Mouse (Mus musculus) retina, postnatal 1 day (tissue): ENCODE data around the gene Sh3d21.
"Not testable (repeated sequence)": the region's sequence is repeated elsewhere in the genome, so short reads cannot be mapped to it uniquely, and the experiment has no call there.

Source experiments
- DNase-seq: peaks from one replicate; pipeline ENCODE4 v3.0.0-alpha.2; 2012

The Sh3d21 gene

DNA sequence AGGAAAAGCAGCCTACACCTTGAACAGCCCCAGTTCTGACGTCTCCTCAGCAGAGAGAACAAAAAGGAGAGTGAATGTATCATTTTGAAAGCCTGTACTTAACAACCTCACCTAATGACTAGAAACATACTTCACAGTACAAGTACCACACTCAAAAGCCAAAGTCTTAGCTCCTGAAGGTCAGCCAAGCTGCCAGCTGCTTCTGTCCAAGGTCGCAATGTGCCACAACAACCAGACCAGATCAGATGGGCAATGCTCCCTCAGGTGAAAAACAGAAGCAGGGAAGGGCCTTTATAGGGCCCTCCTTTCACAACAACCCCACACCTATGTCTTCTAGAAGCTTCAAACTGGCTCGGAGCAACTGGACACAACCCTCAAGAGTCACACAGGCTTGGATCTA, 2.8 kb upstream of the Sh3d21 start:
- no peak for DNase-seq

DNA sequence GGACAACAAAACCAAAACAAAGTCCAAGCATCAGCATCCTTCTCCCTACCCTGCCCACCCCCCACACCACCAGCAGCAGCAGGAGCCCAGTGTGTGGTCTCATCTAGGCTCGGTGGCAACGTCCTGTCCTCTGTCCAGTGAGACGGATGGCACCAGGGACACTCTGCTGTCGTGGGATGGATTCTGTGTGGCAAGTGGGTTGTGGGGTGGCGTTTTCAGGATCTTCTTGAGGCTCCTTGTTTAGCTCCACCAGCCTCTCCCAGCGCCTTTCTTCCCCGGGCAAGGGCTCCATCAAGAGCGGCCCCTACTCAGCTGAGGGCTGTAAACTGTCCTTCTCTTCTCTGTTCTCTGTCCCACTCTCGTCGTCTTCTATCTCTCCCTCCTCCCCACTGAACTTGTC, 1.8 kb upstream of the Sh3d21 start:
- DNase-seq, result not testable (repeated sequence)

DNA sequence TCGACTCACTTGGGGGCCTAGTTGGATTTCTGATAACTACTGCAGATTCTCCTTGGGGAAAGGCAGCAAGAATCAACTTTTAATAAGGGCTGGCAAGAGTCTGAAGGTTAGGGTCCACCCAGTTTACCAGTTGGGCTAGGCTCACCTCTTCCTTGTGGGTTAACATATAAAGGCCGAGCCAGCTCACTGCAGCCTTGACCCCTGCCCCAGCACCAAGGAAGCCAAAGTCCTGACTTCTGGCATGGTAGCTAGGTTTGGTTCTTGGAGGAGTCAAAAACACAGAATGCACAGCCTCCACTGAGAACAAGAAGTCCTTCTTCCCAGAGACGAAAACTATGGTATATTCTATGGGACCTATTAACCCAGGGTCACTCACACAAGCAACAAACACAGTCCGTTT, 394 bp upstream of the Sh3d21 start:
- no peak for DNase-seq

DNA sequence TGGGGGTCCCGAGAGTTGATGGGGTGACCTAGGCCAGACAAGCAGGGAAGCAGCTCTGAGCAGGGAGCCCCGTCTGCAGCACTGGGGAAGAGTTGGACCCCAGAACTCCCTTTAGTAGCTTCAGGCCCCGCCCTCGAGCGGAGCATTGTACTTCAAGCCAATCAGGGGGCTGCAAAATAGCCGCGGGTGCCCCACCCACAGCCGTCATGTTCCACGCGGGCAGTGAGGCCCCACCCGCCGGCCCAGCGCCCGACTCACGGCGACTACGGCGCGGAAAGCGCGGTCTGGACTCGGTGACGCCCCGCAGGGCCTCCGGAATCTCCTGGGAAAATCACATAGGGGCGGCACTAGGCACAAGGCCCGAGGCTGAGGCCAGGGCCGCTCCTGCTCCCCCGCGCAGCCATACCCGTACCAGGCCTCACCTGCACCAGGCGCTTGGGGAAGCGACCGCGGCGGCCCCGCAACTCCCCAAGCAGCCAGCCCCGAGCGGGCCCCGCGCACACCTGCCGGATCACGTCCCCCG, 686 bp downstream of the Sh3d21 start:
- peak; percentile 92 for DNase-seq

DNA sequence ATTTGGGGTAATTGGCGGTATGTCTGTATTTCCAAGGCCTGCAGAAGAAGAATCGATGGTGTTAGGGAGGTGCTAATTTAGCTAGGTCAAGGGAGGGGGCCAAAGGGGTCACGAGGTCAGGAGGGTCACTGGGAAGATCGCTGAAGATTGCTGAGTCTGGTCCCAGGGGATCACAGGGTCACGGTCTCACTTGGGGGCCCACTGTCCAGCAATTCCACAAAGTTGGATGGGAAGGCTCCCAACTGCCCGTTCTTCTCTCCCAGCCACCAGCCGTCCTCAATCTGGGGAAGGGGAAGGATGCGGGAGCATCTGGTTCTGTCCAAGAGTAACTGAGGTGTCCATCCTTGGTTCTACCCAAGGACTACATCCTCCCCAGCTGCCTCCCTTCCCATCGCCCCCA, 1.3 kb downstream of the Sh3d21 start:
- peak; percentile 23 for DNase-seq

DNA sequence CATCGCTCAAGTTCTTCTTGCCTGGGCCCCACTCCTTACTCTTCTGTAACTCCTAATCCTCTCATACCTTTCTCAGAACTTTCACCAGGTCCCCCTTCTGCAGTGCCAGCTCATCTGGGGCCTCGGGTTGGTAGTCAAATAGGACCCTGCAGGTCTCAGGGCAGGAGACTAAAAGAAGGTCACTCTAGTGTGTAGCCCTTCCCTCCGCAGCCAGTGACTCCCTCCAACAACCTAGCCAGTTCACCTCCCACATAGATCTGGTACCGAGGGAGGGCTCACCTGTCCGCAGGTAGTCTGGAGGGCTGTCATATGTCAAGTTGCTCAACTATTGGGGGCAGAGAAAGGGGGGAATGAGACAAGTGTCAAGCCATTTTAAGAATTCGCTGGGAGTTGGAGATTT, 1.8 kb downstream of the Sh3d21 start:
- no peak for DNase-seq

DNA sequence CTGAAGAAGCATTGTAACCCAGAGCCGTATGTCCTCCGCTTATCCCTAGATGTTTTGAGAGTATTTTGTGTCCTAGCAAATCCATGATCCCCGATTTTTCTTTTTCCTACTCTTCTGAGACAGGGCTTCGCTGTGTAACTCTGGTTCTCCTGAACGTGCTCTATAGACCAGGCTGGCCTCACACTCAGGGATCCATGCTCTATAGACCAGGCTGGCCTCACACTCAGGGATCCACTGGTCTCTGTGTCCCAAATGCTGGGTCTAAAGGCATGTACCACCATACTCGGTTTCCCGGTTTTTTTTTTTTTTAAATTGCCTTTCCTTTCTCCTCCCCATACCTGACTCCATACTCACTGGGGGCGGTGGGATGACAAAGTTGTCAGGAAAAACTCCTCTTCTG, 2.3 kb downstream of the Sh3d21 start:
- DNase-seq, result no peak

DNA sequence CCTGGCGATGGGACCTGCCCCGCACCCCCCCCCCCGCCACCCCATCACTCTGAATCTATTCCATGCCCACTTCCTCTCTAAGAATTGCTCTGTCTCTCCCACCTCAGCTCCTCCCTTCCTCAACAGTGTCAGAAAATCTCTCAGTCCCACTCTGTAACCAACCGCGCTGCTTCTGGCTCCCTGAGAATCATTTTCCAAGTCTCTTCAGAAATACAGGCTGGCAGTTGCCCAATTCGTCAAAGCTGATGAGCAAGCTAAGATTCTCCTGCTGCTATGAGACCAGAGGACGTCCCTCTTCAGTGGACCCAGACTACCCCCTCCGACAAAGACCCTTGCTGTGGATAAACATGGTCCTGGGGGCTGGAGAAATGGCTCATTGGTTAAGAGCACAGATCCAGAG, 3.8 kb downstream of the Sh3d21 start:
- DNase-seq, result no peak

DNA sequence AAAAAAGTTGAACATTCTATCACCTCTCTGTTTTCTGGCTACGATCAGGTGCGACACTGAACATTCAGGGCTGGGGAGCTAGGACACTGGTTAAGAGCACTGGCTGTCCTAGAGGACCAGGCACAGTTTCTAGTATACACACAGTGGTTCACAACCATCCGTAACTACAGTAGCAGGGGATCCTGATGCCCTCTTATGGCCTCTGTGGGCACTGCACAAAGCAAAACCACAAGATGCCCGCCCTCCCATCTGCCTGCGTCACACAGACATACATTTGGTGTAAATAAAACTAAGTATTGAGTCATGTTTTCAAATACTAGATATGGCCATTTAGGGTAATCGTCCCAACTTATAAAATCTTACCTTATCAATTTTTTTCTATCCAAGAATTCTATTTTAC, 5.7 kb downstream of the Sh3d21 start:
- DNase-seq, result peak; percentile 12

DNA sequence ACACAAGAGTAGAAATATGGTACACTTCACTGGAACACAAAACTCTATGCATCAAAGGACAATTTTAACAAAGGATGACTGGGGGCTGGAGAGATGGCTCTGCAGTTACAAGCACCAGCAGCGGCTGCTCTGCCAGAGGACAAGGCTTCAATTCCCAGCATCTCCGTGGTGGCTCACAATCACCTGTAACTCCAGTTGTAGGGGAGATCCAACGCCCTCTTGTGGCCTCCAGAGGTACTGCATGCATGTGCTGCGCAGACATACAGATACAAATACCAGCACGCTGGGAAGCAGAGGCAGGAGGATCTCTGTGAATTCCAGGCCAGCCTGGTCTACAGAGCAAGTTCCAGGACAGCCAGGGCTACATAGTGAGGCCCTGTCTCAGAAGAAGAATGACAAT, 6.7 kb downstream of the Sh3d21 start:
- peak; percentile 17 for DNase-seq

DNA sequence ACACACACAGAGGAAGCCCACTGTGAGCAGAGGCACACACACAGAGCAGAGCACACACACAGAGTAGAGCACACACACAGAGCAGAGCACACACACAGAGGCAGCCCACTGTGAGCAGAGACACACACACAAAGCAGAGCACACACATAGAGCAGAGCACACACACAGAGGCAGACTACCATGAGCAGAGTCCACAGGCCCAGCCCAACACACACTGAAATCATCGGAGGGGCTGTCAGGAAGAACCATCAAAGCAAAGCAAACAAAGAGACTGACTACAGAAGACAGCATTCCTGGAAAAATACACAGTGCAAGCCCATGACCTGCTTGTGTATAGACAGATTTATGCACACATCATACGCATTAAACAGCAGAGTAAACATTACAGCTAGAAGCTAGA, 7.4 kb downstream of the Sh3d21 start:
- no peak for DNase-seq

DNA sequence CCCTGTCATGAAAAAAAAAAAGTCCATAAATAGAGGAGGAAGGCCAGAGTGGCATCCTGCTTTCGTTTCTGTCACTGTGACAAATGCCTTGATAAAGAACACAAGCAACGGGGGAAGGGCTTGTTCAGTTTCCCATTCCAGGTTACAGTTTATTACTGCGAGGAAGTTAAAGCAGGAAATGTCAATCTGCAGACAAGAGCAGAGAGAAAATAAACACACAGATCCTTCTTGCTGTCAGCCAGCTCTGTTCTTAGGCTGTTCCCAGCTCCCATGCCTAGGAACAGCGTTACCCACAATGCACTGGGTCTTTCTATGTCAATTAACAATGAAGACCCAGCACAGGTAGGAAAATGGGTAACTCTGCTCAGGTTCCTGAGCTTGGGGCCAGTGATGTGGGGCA, 8.1 kb downstream of the Sh3d21 start:
- DNase-seq, result no peak

DNA sequence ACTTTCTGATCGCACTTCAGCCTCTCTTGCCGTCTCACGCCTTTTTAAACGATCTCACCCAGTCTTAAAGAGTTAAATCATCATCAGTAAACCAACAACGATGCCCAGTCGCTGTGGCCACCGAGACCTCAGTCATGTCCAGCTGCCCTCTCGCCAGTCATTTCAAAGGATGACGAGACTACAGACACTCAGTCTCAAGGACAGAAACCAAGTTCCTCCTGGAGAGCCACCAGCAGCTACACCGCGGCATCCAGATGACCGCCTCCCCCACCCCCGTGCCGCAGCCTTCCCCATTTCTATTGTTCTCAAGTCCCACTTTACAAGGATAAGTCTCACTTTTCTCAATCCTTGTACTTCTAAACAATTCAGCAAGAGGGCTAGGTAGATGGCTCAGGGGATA, 10.4 kb downstream of the Sh3d21 start:
- DNase-seq, result no peak

DNA sequence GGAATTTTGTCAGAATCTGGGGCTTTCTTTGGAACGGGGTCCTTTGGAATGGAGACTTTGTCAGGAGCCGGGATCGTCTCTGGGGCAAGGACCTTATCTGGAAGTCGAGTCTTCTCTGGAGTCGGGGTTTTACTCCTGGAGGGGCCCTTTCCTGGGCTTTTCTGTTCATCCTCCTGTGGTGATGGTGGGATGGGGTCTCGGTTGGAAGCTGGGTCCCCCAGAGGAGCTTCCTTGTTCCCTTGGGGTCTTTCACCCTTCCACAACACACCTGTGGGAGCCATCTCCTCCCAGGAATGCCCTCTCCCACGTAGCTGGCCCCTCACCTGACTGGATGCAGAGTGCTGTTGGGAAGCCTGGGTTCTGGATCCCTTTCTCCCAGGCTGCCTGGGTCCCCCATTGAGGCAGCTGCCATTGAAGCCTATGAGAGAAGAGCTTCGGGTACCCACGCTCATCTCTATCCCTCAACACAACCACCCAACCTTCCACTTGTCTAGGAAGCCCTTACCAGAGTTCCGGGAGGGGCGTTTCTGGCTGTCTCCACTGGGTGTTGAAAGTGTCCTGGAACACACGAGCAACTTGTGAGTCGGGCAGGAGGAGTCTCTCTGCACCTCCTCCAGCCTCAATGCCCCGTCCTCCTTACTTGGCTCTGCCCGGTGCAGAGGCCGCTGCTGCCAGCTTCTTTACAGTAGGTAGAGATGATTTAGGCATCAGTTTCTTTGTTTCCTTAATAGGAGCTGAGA, 11.4 kb downstream of the Sh3d21 start:
- DNase-seq, result no peak

DNA sequence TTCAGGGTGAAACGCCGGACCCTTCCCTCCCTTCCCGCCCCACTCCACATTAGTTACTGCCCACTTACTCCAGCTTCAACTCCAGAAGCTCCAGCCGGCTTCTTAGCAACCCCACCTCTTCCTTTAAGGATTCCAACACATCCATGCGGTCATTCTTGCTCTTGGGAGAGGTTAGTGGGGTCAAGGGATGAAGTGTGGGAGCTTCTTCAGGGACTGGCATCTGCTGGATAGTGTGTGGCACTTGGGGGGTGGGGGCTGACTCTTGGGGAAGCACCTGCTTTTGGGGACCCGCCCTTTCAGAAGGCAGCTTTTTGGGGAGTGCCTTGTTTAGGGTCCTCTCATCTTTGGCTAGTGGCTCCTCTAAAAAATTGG, 12.4 kb downstream of the Sh3d21 start:
- no peak for DNase-seq

DNA sequence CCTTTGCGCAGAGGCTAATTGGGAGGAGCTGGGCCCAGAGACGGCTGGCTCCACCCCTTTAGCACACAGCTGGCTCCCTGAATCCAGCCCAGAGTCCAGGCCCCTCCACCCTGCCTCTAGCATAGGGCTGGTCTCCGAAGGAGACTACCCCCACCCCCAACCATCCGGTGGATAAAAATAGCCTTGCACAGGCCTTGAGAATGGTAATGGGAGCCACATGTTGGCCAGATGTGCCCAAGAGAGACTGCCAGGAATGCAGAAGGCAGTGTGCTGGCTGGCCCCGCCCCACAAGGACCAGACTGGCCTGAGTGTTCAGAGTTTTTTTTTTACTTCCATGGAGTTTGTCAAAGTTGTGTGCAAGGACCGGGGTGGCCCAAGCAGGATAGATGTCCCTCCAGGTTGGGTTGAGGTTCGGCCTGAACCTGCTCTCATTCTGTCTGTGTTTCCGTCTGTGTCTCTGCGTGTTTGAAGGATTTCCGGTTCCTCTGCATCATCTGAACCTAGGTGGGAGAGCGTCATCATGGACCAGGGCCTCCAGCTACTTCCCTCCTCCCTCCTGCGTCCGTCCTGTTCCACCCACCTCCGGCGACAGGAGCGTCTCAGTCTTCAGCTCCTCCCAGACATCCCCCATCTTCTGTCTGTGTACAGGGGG, 12.9 kb downstream of the Sh3d21 start:
- DNase-seq, result no peak

DNA sequence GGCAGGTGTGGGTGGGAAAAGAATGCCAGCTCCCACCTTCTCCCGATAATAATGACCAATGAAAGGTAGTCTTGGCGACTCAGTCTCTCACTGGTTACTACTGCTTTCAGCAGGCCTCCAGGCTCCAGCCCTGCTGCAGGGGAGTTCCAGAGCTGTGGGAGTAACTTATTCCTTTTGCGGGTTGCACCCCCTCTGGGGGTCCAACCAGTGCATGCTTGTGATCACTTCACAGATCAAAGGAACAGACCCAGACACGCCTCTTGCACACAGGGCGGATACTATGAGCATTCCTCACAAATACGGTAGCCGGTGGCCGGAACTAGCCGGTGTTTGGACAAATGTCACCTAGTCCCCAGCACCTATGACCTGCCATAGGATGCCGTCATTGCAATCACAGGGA, 13.5 kb downstream of the Sh3d21 start:
- DNase-seq, result no peak

DNA sequence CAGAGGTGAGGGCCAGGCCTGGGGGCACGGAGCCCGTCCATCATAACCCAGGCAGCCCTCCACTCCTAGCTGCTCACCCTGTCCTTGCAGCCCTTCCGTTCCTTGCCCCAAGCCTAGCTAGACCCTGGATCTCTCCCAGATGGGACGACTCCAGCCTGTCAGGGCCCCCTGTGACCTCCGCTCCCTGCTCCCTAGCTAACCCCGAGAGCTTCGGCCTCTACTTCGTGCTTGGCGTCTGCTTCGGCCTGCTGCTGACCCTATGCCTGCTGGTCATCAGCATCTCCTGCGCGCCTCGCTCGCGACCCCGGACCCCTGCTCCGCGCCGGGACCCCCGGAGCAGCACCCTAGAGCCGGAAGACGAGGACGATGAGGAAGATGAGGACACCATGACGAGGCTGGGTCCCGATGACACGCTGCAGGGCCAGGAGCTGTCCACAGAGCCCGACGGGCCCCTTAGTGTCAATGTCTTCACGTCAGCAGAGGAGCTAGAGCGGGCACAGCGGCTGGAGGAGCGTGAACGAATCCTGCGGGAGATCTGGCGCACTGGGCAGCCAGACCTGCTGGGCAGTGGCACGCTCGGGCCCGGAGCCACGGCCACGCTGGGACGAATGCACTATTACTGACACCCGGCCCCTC, 14.1 kb downstream of the Sh3d21 start:
- DNase-seq, result peak; percentile 58

DNA sequence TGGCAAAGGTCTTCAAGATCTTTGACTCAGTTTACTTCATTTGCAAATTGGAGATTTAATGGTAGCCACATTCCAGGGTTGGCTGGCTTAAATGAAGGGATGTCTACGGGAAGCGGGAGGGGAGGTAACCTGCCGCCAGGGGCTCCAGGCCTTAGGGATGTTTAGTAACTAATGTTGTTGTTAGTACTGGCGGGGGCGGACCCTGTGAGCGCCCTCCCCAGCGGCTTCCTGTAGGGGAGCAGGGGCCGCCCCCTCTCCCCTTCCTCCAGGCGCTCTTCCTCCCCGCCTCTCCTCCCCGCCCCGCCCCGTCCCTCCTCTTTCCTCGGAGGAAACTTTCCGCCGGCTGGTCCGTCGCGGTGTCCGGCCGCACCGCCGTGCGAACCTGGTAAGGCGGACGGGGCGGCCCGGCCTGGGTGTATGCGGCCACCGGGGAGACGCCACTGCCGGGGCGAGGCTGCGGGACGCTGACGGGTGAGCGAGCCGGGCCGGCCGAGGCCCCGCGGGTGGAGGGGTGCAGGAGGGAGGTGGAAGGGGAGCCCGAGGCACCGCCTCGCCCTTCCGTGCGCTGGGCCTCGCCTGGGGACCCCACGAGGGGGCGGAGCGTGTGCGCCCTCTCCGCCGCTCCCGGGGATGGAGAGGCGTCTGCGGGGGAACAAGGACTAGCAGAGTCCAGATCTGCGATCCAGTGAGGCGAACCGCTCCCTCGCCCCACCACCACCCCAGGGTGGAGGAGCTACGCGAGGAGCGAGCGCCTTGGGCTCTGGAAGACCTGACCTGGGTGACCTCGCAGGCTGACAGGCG, 14.9 kb downstream of the Sh3d21 start:
- peak; percentile 55 for DNase-seq

DNA sequence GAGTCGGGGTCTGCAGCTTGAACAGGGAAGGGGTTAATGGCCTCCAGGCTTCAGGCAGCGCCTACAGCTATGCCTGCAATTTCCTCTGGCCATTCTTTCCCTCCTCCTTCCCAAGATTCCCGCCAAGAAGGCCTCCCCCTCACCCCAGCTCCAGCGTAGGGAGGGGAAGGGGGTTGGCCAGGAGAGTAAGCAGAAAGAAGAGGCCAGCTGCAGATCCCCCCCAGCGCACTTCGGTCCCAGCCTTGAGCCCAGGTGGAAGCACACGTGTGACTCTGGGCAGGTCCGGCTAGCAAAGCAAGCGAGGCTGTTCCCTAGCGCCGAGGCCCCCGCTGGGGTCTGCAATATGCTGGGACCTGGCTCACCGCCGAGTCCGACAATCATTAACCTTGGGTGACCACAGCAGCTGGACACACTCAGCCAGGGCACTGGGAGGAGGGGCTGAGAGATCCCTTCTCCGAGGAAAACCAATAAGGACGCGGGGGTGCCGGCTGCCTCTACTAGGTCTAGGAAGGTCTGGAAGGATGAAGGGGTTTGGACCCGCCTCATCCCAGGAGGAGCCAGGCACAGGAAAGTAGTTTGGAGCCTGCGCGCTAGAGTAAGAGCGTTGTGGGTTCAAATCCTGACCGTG, 15.6 kb downstream of the Sh3d21 start, which contains the start of gene Eva1b:
TSS of gene Eva1b (plus strand) at position 212 of the 628 bp plus-strand sequence.
- DNase-seq, result peak; percentile 75

DNA sequence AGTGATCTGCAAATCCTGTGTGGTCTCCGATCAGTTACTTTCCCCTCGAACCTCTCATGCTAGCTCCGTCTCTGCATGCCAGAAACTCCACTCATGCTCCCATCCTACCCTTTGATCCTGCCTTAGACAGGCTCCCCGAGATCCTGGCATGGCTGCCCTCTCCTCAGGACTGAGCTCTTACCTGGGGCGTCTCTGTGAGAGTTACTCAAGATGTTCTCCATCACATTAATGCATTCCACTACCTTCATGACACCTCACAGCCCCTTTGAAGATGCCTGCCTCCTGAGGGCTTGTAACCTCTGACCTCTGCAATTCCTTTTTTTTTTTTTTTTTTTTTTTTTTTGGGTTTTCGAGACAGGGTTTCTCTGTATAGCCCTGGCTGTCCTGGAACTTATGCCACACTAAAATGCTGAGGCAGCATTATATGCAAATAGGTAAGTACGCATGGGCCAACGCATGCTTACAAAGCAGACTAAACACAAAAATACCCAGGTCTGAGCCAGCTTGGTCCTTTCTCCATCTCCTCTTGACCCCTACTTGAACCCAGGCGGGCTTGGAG, 16.2 kb downstream of the Sh3d21 start:
- DNase-seq, result no peak

DNA sequence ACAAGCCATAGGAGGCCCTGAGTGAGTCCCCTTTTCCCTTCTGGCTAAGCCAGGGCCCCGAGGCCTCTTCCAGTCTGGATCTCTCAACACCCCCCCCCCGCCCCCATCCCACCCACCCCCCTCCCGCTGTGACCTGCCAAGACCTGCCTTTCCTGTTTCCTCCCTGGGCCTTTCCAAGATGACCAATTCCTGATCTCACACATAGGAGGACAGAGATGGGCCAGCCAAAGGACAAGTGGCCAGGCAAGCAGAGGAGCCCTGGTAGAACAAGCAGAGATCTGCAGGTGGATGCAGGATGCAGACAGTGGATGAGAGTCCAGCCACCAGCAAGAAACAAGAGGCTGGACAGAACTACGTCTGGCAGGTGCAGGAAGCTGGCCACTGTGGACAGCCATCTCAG, 17.9 kb downstream of the Sh3d21 start:
- no peak for DNase-seq
